Mouse (Mus musculus): ENCODE data around the gene Rora.

Gene Rora

GRCm38 (mm10) chr9:69296418-69296817 lies 642.8 kb downstream of the Rora start:
- no peak for DNase-seq

GRCm38 (mm10) chr9:69297766-69298375 lies 644.3 kb downstream of the Rora start:
- DNase-seq, result no peak

GRCm38 (mm10) chr9:69298566-69299335 lies 645.2 kb downstream of the Rora start:
- no peak for DNase-seq

GRCm38 (mm10) chr9:69299484-69299883 lies 645.9 kb downstream of the Rora start:
- no peak for DNase-seq

- DNase-seq, result no peak
Measured at GRCm38 (mm10) chr9:69300296-69300695, 646.7 kb downstream of the Rora start.

GRCm38 (mm10) chr9:69301445-69301844 lies 647.9 kb downstream of the Rora start:
- no peak for DNase-seq

- no peak for DNase-seq
Measured at GRCm38 (mm10) chr9:69301955-69302354, 648.4 kb downstream of the Rora start.

GRCm38 (mm10) chr9:69302846-69303245 lies 649.3 kb downstream of the Rora start:
- DNase-seq, result no peak

GRCm38 (mm10) chr9:69303346-69303944 lies 649.9 kb downstream of the Rora start:
- no peak for DNase-seq

- DNase-seq, result no peak
Measured at GRCm38 (mm10) chr9:69303962-69304361, 650.4 kb downstream of the Rora start.

GRCm38 (mm10) chr9:69304492-69304891 lies 650.9 kb downstream of the Rora start:
- no peak for DNase-seq

- DNase-seq, result no peak
Measured at GRCm38 (mm10) chr9:69304991-69305390, 651.4 kb downstream of the Rora start.

- no peak for DNase-seq
Measured at GRCm38 (mm10) chr9:69306734-69307528, 653.3 kb downstream of the Rora start.

GRCm38 (mm10) chr9:69307974-69308373 lies 654.4 kb downstream of the Rora start:
- no peak for DNase-seq

GRCm38 (mm10) chr9:69310524-69310923 lies 656.9 kb downstream of the Rora start:
- DNase-seq, result no peak

- no peak for DNase-seq
Measured at GRCm38 (mm10) chr9:69313297-69313696, 659.7 kb downstream of the Rora start.

- no peak for DNase-seq
Measured at GRCm38 (mm10) chr9:69314451-69315210, 661.0 kb downstream of the Rora start.

GRCm38 (mm10) chr9:69317527-69318115 lies 664.0 kb downstream of the Rora start:
- no peak for DNase-seq

- DNase-seq, result no peak
Measured at GRCm38 (mm10) chr9:69319434-69319833, 665.8 kb downstream of the Rora start.

GRCm38 (mm10) chr9:69319913-69320634 lies 666.5 kb downstream of the Rora start:
- no peak for DNase-seq

GRCm38 (mm10) chr9:69320635-69321027 lies 667.0 kb downstream of the Rora start:
- DNase-seq, result no peak

Measured in thymus, postnatal 36 days (tissue).